Mouse (Mus musculus) neural tube, embryonic 12.5 days (tissue): Measurements from ENCODE around the gene Gadd45b. TPM values are rescaled to one million over a fixed set of nuclear protein-coding genes. Genes with fewer than 3 reads are reported as not detected.
A peak's percentile ranks its signal among the peaks of the same experiment; 100 is the strongest.

Source experiments
- ATAC-seq: fragments of 200-750 bp; cut with Nextera tagmentation; 2 replicates; pipeline ENCODE4 v1.8.0; 2017; ENCODE audit warnings: low read depth, mild to moderate bottlenecking, moderate TSS enrichment, moderate library complexity; ENCODE audit not compliant: low FRiP score
- H3K27ac ChIP-seq: fragments of 300-500 bp; sonication (generic); 2 replicates; pipeline ENCODE4 v1.5.1; 2016
- H3K27me3 ChIP-seq: fragments of 300-500 bp; sonication (generic); replicated peaks from 2 replicates; pipeline ENCODE4 v1.6.1; 2016; ENCODE audit warnings: mild to moderate bottlenecking
- H3K36me3 ChIP-seq: fragments of 300-500 bp; sonication (generic); 2 replicates; pipeline ENCODE4 v1.6.1; 2016; ENCODE audit warnings: mild to moderate bottlenecking
- H3K4me1 ChIP-seq: fragments of 300-500 bp; sonication (generic); 2 replicates; pipeline ENCODE4 v1.6.1; 2016
- H3K4me2 ChIP-seq: fragments of 300-500 bp; sonication (generic); replicated peaks from 2 replicates; pipeline ENCODE4 v1.6.1; 2016; ENCODE audit warnings: mild to moderate bottlenecking
- H3K4me3 ChIP-seq: fragments of 300-500 bp; sonication (generic); 2 replicates; pipeline ENCODE4 v1.5.1; 2016
- H3K9ac ChIP-seq: fragments of 300-500 bp; sonication (generic); 2 replicates; pipeline ENCODE4 v1.6.1; 2016; ENCODE audit warnings: mild to moderate bottlenecking
- H3K9me3 ChIP-seq: fragments of 300-500 bp; sonication (generic); 2 replicates; pipeline ENCODE4 v1.6.1; 2016; ENCODE audit warnings: mild to moderate bottlenecking
- WGBS: fragments of 180-500 bp; shearing (Covaris S2); methylation state at CpG from one replicate; pipeline ENCODE4 v1.1.7; 2016; 5-methylcytosine and 5-hydroxymethylcytosine counted together
- polyA plus RNA-seq: library from polyadenylated mRNA; unstranded; fragments of >200 nt; fragmentation: Nextera tagmentation; extraction: Ambion mirVana; gene quantifications from 2 replicates; pipeline ENCODE4 v1.2.1, GENCODE M21; 2016

The Gadd45b gene
- polyA plus RNA-seq, 1 experiment from 2014 or later = 8.0 TPM

DNA sequence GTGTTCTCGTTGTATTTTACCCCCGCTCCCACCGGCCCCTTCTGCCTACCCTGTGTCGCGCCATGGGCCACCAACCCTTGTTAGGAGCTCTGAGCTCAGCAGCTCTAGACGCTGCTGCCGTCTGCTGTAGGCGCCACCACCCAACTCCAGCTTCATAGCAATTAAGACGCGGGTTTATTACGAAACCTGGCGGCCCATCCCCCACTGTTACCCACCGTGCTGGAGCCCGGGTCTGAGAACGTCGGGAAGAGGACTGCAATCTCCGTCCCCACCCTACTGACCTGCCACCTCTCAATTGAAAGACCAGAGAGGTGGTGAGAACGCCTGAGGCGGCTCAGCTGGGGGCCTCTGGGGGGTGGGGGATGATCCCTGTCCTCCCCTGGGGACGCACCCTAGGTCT is 2.3 kb downstream of the Gadd45b start:
- Histone ChIP-seq H3K27me3 (peaks cover 68% of the 10 kb centered on the region), H3K4me3 (peak overlapping the region; percentile 15; the same call in 1 of the 2 replicates), H3K9ac (no peak overlapping the region), H3K9me3 (no peaks in the 10 kb centered on the region), H3K4me2 (peak overlapping the region; percentile 88), H3K4me1 (peaks cover 65% of the 10 kb centered on the region), H3K36me3 (no peaks in the 10 kb centered on the region), H3K27ac (no peak overlapping the region)
- no peak for ATAC-seq
- under 1% methylated on average over 20 of the region's 20 CpGs for WGBS

GRCm38 (mm10) chr10:80932700-80933420 is 3.0 kb downstream of the Gadd45b start:
- peaks cover 72% of the 10 kb centered on the region for H3K4me1 ChIP-seq

GRCm38 (mm10) chr10:80933421-80933979 is 3.6 kb downstream of the Gadd45b start:
- Histone ChIP-seq H3K4me1 (peaks cover 76% of the 10 kb centered on the region), H3K9ac (no peak overlapping the region), H3K27me3 (peaks cover 80% of the 10 kb centered on the region), H3K9me3 (no peaks in the 10 kb centered on the region), H3K4me2 (peak overlapping the region; percentile 88), H3K27ac (no peak overlapping the region), H3K4me3 (0 out of 2 replicates have a peak overlapping the region, but pooled peaks have one; percentile 15), H3K36me3 (no peaks in the 10 kb centered on the region)
- WGBS = 2% methylated on average over 21 of the region's 21 CpGs
- no peak for ATAC-seq

More at GRCm38 (mm10) chr10:80932700-80933420, 3.0 kb downstream of the Gadd45b start:
- H3K27ac ChIP-seq = no peak overlapping the region
- no peaks in the 10 kb centered on the region for H3K9me3 ChIP-seq
- H3K27me3 ChIP-seq = peaks cover 74% of the 10 kb centered on the region
- H3K9ac ChIP-seq = no peak overlapping the region
- peak overlapping the region; percentile 15; the same call in 1 of the 2 replicates for H3K4me3 ChIP-seq
- no peak for ATAC-seq
- H3K4me2 ChIP-seq = peak overlapping the region; percentile 88
- WGBS = 2% methylated on average over 17 of the region's 17 CpGs
- H3K36me3 ChIP-seq = no peaks in the 10 kb centered on the region

GRCm38 (mm10) chr10:80934136-80934985 is 4.5 kb downstream of the Gadd45b start:
- H3K4me1 ChIP-seq = peaks cover 81% of the 10 kb centered on the region
- no peak overlapping the region for H3K27ac ChIP-seq
- H3K4me3 ChIP-seq = no peak overlapping the region
- no peaks in the 10 kb centered on the region for H3K9me3 ChIP-seq
- H3K27me3 ChIP-seq = peaks cover 81% of the 10 kb centered on the region
- no peak for ATAC-seq
- no peak overlapping the region for H3K9ac ChIP-seq
- 31% methylated on average over 14 of the region's 14 CpGs for WGBS
- peak overlapping the region; percentile 88; the same call in 1 of the 2 replicates for H3K4me2 ChIP-seq
- no peaks in the 10 kb centered on the region for H3K36me3 ChIP-seq

DNA sequence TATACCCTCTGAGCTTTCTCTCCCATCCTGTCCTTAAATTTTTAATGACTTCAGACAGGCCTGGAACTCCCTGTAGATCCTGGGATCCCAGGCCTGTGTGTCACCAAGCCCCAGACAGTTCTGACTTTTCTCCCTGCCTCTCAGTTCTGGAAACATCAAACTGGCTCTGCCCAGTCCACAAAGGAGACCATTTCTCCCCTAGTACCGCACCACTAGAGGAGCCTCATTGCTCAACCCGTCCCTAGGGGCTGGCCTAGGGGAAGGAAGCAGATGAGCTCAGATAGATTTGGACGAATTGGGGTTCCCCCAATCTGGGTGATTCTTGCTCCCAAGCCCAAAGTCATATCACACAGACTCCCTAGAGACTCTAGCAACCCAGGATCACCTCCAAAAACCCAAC is 5.4 kb downstream of the Gadd45b start:
- ATAC-seq = no peak
- H3K4me3 ChIP-seq = no peak overlapping the region
- H3K4me2 ChIP-seq = peak overlapping the region; percentile 57
- H3K27ac ChIP-seq = no peak overlapping the region
- H3K9me3 ChIP-seq = no peaks in the 10 kb centered on the region
- no peak overlapping the region for H3K9ac ChIP-seq
- 2% methylated on average over 3 of the region's 3 CpGs for WGBS
- H3K36me3 ChIP-seq = no peaks in the 10 kb centered on the region
- H3K4me1 ChIP-seq = peaks cover 84% of the 10 kb centered on the region
- H3K27me3 ChIP-seq = peaks cover 81% of the 10 kb centered on the region

GRCm38 (mm10) chr10:80935698-80936097 is 5.8 kb downstream of the Gadd45b start:
- Histone ChIP-seq H3K4me3 (0 out of 2 replicates have a peak overlapping the region, but pooled peaks have one; percentile 25), H3K4me2 (peak overlapping the region; percentile 57), H3K27me3 (peaks cover 78% of the 10 kb centered on the region), H3K9me3 (no peaks in the 10 kb centered on the region), H3K4me1 (peaks cover 84% of the 10 kb centered on the region), H3K27ac (no peak overlapping the region), H3K36me3 (no peaks in the 10 kb centered on the region), H3K9ac (no peak overlapping the region)
- no peak for ATAC-seq
- WGBS = 3% methylated on average over 17 of the region's 17 CpGs

DNA sequence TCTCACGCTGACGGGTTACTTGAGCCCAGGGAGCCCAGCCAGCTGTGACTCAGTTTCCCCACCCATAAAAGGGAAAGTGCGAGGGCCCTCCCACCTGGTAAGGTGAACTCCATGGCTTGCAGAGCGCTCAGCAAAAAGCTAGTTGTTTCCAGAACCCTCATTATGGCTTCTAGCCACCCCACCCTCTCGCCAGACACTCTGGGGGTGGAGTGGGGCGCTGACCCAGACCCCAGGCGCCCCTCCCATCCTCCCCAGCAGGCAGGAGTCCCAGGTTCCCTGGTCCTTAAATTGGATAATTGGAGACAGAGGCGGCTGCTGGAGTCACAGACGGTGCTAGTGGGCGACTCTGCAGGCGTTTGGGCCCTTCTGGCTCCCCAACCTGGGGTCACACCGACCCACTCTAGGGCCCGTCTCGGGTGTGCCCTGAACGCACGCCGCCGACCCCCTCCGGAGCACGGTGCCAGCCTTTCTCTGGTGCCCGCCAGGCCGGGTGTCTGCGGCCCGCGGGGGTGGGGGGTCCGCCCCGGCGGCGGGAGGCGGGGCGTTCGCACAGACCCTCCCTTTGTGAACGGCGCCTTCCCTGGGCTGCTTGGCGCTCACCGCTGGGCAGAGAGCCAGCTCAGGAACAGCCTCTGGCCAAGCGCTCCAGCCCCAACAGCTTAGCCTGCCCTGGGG is 6.4 kb downstream of the Gadd45b start:
- peaks cover 78% of the 10 kb centered on the region for H3K27me3 ChIP-seq
- ATAC-seq = peak; percentile 54
- H3K36me3 ChIP-seq = no peaks in the 10 kb centered on the region
- no peaks in the 10 kb centered on the region for H3K9me3 ChIP-seq
- under 1% methylated on average over 37 of the region's 37 CpGs for WGBS
- peaks cover 80% of the 10 kb centered on the region for H3K4me1 ChIP-seq
- H3K9ac ChIP-seq = peak overlapping the region; percentile 27; the same call in 1 of the 2 replicates
- H3K4me2 ChIP-seq = peak overlapping the region; percentile 57
- H3K4me3 ChIP-seq = peak overlapping the region; percentile 25
- H3K27ac ChIP-seq = 0 out of 2 replicates have a peak overlapping the region, but pooled peaks have one; percentile 11

DNA sequence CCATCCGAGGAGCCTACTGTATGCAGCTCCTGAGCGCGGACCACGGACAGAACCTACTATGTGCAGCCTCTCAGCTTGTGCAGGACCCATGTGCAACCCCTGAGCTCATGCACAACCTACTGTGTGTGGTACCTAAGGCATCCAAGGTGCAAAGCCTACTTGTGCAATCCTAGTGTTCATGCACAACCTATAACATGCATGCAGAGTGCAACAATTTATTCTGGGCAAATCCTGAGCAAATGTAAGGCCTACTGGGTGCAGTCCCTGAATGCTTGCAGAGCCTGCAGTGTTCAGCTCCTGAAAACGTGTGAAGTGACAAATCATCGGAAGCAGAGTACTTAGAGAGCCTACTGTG is 6.9 kb downstream of the Gadd45b start:
- no peak for ATAC-seq
- 18% methylated on average over 6 of the region's 6 CpGs for WGBS
- H3K27me3 ChIP-seq = peaks cover 75% of the 10 kb centered on the region
- H3K9ac ChIP-seq = no peak overlapping the region; the same call in 1 of the 2 replicates
- H3K4me2 ChIP-seq = peak overlapping the region; percentile 57
- peaks cover 75% of the 10 kb centered on the region for H3K4me1 ChIP-seq
- no peak overlapping the region for H3K4me3 ChIP-seq
- no peaks in the 10 kb centered on the region for H3K36me3 ChIP-seq
- no peak overlapping the region for H3K27ac ChIP-seq
- H3K9me3 ChIP-seq = no peaks in the 10 kb centered on the region

DNA sequence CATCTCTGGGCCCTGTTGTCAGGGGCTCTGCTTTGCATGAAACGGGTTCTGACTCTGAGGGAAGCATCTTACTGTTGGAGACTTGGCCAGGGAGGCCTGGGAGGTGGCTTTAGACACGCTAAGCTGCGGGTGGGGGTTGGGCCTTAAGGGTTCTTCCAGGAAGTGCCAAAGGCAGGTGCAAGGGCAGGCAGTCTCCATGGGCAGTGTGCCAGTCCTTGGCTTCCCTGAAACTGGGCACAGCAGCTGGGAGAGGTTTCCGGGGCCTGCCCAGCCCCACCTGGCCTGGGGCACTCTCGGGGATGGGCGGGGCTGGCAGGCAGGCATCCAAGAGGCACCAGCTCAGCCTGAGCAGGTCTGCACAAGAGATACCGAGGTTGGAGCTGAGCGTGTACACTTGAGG is 7.8 kb downstream of the Gadd45b start:
- H3K27ac ChIP-seq = no peak overlapping the region
- H3K9me3 ChIP-seq = no peaks in the 10 kb centered on the region
- H3K9ac ChIP-seq = 0 out of 2 replicates have a peak overlapping the region, but pooled peaks have one; percentile 17
- H3K27me3 ChIP-seq = peaks cover 66% of the 10 kb centered on the region
- WGBS = 38% methylated on average over 8 of the region's 8 CpGs
- H3K4me1 ChIP-seq = peaks cover 67% of the 10 kb centered on the region
- ATAC-seq = no peak
- H3K4me3 ChIP-seq = no peak overlapping the region
- no peaks in the 10 kb centered on the region for H3K36me3 ChIP-seq
- H3K4me2 ChIP-seq = peak overlapping the region; percentile 31

DNA sequence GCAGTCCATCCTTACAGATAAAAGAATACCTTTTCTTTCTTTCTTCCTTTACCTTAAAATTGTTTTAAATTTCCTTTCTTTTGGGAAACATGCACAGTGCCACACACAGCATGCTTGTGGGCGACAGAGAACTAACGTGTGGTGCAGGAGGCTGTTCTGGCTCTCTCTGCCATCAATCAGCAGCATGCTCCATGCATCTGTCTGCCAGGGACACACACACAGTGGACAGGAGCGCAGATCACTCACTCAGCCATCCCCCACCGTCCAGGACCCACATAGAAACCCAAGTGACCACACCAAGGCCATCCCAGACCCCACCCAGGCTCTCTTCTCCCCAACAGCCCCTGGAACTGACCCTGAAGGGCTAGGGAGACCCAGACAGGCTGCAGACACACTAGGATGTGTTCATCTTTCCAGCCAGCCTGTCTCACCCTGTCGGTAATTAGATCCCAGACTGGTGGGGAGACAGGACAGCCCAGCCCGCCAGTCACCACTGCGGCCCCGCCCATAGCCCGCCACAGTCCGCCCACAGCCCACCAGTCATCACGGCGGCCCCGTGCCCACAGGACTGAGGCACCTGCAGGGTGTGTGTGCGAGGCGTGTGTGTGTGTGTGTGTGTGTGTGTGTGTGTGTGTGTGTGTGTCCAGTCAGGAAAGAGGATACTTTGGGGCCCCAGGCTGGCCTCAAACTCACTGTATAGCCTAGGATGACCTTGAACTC is 9.1 kb downstream of the Gadd45b start:
- Histone ChIP-seq H3K27ac (no peak overlapping the region), H3K4me1 (peaks cover 55% of the 10 kb centered on the region), H3K27me3 (peaks cover 53% of the 10 kb centered on the region), H3K4me2 (peak overlapping the region; percentile 64), H3K36me3 (no peaks in the 10 kb centered on the region), H3K9me3 (no peaks in the 10 kb centered on the region), H3K4me3 (no peak overlapping the region), H3K9ac (peak overlapping the region; percentile 41)
- peak; percentile 27 for ATAC-seq
- 10% methylated on average over 15 of the region's 15 CpGs for WGBS

GRCm38 (mm10) chr10:80939671-80940070 is 9.8 kb downstream of the Gadd45b start:
- Histone ChIP-seq H3K27ac (no peak overlapping the region), H3K4me2 (peak overlapping the region; percentile 64), H3K36me3 (no peaks in the 10 kb centered on the region), H3K9ac (peak overlapping the region; percentile 47), H3K4me1 (peaks cover 55% of the 10 kb centered on the region), H3K4me3 (peak overlapping the region; percentile 28), H3K27me3 (peaks cover 46% of the 10 kb centered on the region), H3K9me3 (no peaks in the 10 kb centered on the region)
- WGBS = 7% methylated on average over 28 of the region's 28 CpGs
- peak; percentile 31 for ATAC-seq
